20 mouse cellular contexts compared by ENCODE assay signal in the genomic region with DNA sequence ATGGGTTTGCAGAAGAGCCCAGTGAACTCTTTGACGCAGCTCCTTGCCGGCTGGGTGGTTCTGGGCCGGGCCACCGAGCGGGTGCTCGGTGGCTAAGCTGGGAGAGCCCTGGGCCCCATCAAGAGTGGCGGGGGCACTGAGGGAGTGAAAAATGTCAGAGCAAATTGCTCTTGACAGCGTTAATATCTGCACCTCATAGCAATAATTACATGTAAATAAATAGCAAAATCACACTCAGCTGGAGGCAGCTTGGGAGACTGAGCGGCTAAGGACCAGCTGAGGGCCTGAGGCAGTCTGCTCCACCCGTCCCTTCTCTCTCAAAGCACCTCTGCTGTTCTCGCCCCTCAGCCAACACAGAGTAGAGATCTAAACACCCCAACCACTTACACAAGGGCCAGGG.
DNase-seq lines count a peak whose midpoint lies in the region; ATAC-seq and TF ChIP-seq lines count a peak whose summit lies in the region.
"Had no signal": no experiment of that assay in that cellular context is flagged by ENCODE, and none has a peak within 500 bp of the region (broad histone marks: within the 10 kb centered on the region; RNA-seq: fewer than 3 reads in every experiment).

No protein-coding gene starts in this region.

- WGBS in embryonic facial prominence, embryonic 11.5 days = 49% methylated on average over 11 of the region's 11 CpGs
- 66% methylated on average over 11 of the region's 11 CpGs for WGBS in embryonic facial prominence, embryonic 10.5 days
- 73% methylated on average over 11 of the region's 11 CpGs for WGBS in hindbrain, embryonic 10.5 days
- WGBS in hindbrain, embryonic 14.5 days = 38% methylated on average over 11 of the region's 11 CpGs
- 53% methylated on average over 11 of the region's 11 CpGs for WGBS in midbrain, embryonic 13.5 days
- WGBS in midbrain, embryonic 11.5 days = 75% methylated on average over 11 of the region's 11 CpGs

- H3K27ac ChIP-seq in embryonic facial prominence, embryonic 11.5 days (replicated peaks; ENCODE audit: low read depth, low read length) = no peak overlapping the region
- no peak overlapping the region for H3K27ac ChIP-seq in embryonic facial prominence, embryonic 10.5 days (replicated peaks)
- peak overlapping the region; percentile 51; the same call in 1 of the 2 replicates for H3K27ac ChIP-seq in hindbrain, embryonic 10.5 days
- H3K27ac ChIP-seq in hindbrain, embryonic 14.5 days = no peak overlapping the region
- H3K27ac ChIP-seq in midbrain, embryonic 13.5 days = peak overlapping the region; percentile 82
- no peak overlapping the region for H3K27ac ChIP-seq in midbrain, embryonic 11.5 days (ENCODE audit: low read depth, low read length)
- H3K27ac ChIP-seq: heart, embryonic 13.5 days had no signal

- no peak for TF ChIP-seq POLR2A in brain, embryonic 14.5 days (IDR thresholded peaks at IDR 0.05; ENCODE audit: borderline replicate concordance, extremely low read depth, insufficient read depth, insufficient read length, poor library complexity, severe bottlenecking)

- H3K4me1 ChIP-seq in embryonic facial prominence, embryonic 11.5 days (ENCODE audit: control insufficient read depth, insufficient read depth, low read length) = peaks cover 6% of the 10 kb centered on the region; the same call in 1 of the 2 replicates
- H3K4me1 ChIP-seq in embryonic facial prominence, embryonic 10.5 days = peaks cover 72% of the 10 kb centered on the region
- H3K4me1 ChIP-seq in hindbrain, embryonic 10.5 days (replicated peaks) = peaks cover 69% of the 10 kb centered on the region
- H3K4me1 ChIP-seq in hindbrain, embryonic 14.5 days (replicated peaks; ENCODE audit: control insufficient read depth, insufficient read depth, low read length) = peaks cover 32% of the 10 kb centered on the region
- H3K4me1 ChIP-seq in midbrain, embryonic 13.5 days (replicated peaks) = peaks cover 89% of the 10 kb centered on the region
- peaks cover 35% of the 10 kb centered on the region for H3K4me1 ChIP-seq in midbrain, embryonic 11.5 days (ENCODE audit: control insufficient read depth, insufficient read depth, low read length)

- no peaks in the 10 kb centered on the region for H3K9me3 ChIP-seq in embryonic facial prominence, embryonic 11.5 days (replicated peaks; ENCODE audit: control insufficient read depth, low read length)
- H3K9me3 ChIP-seq in embryonic facial prominence, embryonic 10.5 days = no peaks in the 10 kb centered on the region
- H3K9me3 ChIP-seq in hindbrain, embryonic 10.5 days = no peaks in the 10 kb centered on the region
- H3K9me3 ChIP-seq in hindbrain, embryonic 14.5 days (ENCODE audit: control insufficient read depth, low read length) = no peaks in the 10 kb centered on the region
- no peaks in the 10 kb centered on the region for H3K9me3 ChIP-seq in midbrain, embryonic 13.5 days
- no peaks in the 10 kb centered on the region for H3K9me3 ChIP-seq in midbrain, embryonic 11.5 days (ENCODE audit: control insufficient read depth, low read length)
- H3K9me3 ChIP-seq: heart, embryonic 13.5 days had no signal

- peaks cover 11% of the 10 kb centered on the region; the same call in 1 of the 2 replicates for H3K27me3 ChIP-seq in embryonic facial prominence, embryonic 11.5 days (ENCODE audit: control insufficient read depth, insufficient read depth, low read length)
- peaks cover 100% of the 10 kb centered on the region for H3K27me3 ChIP-seq in embryonic facial prominence, embryonic 10.5 days (replicated peaks; ENCODE audit: low read depth, poor library complexity, severe bottlenecking)
- peaks cover 94% of the 10 kb centered on the region for H3K27me3 ChIP-seq in hindbrain, embryonic 10.5 days (ENCODE audit: insufficient read depth, poor library complexity, severe bottlenecking)
- 0 out of 2 replicates have a peak, but pooled peaks cover 6% of the 10 kb centered on the region for H3K27me3 ChIP-seq in hindbrain, embryonic 14.5 days (ENCODE audit: control insufficient read depth, insufficient read depth, low read length)
- peaks cover 20% of the 10 kb centered on the region; the same call in 1 of the 2 replicates for H3K27me3 ChIP-seq in midbrain, embryonic 13.5 days
- peaks cover 3% of the 10 kb centered on the region; the same call in 1 of the 2 replicates for H3K27me3 ChIP-seq in midbrain, embryonic 11.5 days (ENCODE audit: control insufficient read depth, insufficient read depth, low read length)

- no peak overlapping the region for H3K4me2 ChIP-seq in embryonic facial prominence, embryonic 11.5 days (ENCODE audit: low read depth, low read length)
- no peak overlapping the region for H3K4me2 ChIP-seq in hindbrain, embryonic 14.5 days (replicated peaks)
- H3K4me2 ChIP-seq in midbrain, embryonic 13.5 days (replicated peaks) = no peak overlapping the region
- no peak overlapping the region for H3K4me2 ChIP-seq in midbrain, embryonic 11.5 days
- H3K4me2 ChIP-seq: heart, embryonic 13.5 days had no signal

- no peak for ATAC-seq in embryonic facial prominence, embryonic 11.5 days (replicated peaks; ENCODE audit: insufficient number of reproducible peaks, low FRiP score, low TSS enrichment, low read depth)
- no peak for ATAC-seq in hindbrain, embryonic 14.5 days (ENCODE audit: low FRiP score)
- 0 out of 2 replicates have a peak, but pooled peaks have one; percentile 5 for ATAC-seq in midbrain, embryonic 13.5 days
- ATAC-seq in midbrain, embryonic 11.5 days (ENCODE audit: low FRiP score) = no peak
- ATAC-seq: CD4-positive, CD25-positive, alpha-beta regulatory T cell, adult 4 months; hindbrain, embryonic 16.5 days had no signal

- TF ChIP-seq CTCF in brain, embryonic 14.5 days (IDR thresholded peaks at IDR 0.05; ENCODE audit: borderline replicate concordance, extremely low read depth, insufficient read depth, insufficient read length) = no peak

- H3K9ac ChIP-seq in embryonic facial prominence, embryonic 11.5 days (replicated peaks; ENCODE audit: low read length) = no peak overlapping the region
- H3K9ac ChIP-seq in hindbrain, embryonic 14.5 days = no peak overlapping the region
- no peak overlapping the region for H3K9ac ChIP-seq in midbrain, embryonic 13.5 days (replicated peaks)
- no peak overlapping the region for H3K9ac ChIP-seq in midbrain, embryonic 11.5 days (ENCODE audit: low read length)
- H3K9ac ChIP-seq: heart, embryonic 13.5 days had no signal

- no peaks in the 10 kb centered on the region for H3K36me3 ChIP-seq in embryonic facial prominence, embryonic 11.5 days (replicated peaks; ENCODE audit: control insufficient read depth, insufficient read depth, low read depth, low read length)
- H3K36me3 ChIP-seq in embryonic facial prominence, embryonic 10.5 days (replicated peaks) = no peaks in the 10 kb centered on the region
- H3K36me3 ChIP-seq in hindbrain, embryonic 10.5 days = peaks cover 26% of the 10 kb centered on the region
- H3K36me3 ChIP-seq in hindbrain, embryonic 14.5 days (replicated peaks; ENCODE audit: control insufficient read depth, insufficient read depth) = no peaks in the 10 kb centered on the region
- H3K36me3 ChIP-seq in midbrain, embryonic 13.5 days = no peaks in the 10 kb centered on the region
- no peaks in the 10 kb centered on the region for H3K36me3 ChIP-seq in midbrain, embryonic 11.5 days (ENCODE audit: control insufficient read depth, insufficient read depth, low read length)
- H3K36me3 ChIP-seq: G1E; heart, embryonic 13.5 days had no signal

- no peak overlapping the region for H3K4me3 ChIP-seq in embryonic facial prominence, embryonic 11.5 days (ENCODE audit: low read depth, low read length)
- H3K4me3 ChIP-seq in embryonic facial prominence, embryonic 10.5 days = no peak overlapping the region
- H3K4me3 ChIP-seq in hindbrain, embryonic 10.5 days = no peak overlapping the region
- H3K4me3 ChIP-seq in hindbrain, embryonic 14.5 days (replicated peaks; ENCODE audit: low read length) = no peak overlapping the region
- H3K4me3 ChIP-seq in midbrain, embryonic 13.5 days (replicated peaks) = no peak overlapping the region
- H3K4me3 ChIP-seq in midbrain, embryonic 11.5 days (ENCODE audit: low read depth, low read length) = no peak overlapping the region
- H3K4me3 ChIP-seq: heart, embryonic 13.5 days had no signal

- peak; percentile 12 for DNase-seq in embryonic facial prominence, embryonic 11.5 days (ENCODE audit: low spot score)
- no peak for DNase-seq in embryonic facial prominence, embryonic 10.5 days (ENCODE audit: low spot score)
- DNase-seq in hindbrain, embryonic 10.5 days (ENCODE audit: low spot score) = no peak
- no peak for DNase-seq in hindbrain, embryonic 14.5 days (ENCODE audit: low spot score)
- DNase-seq in midbrain, embryonic 11.5 days (ENCODE audit: low spot score, missing footprints) = no peak
- peak; percentile 56 for DNase-seq in brain, embryonic 14.5 days (ENCODE audit: low read depth)
- DNase-seq: adrenal gland, adult 8-10 months; adrenal gland, postnatal 36 days; B cell, adult 2 months; cerebellum, adult 11 months; cerebellum, adult 9-10 months; cerebellum, postnatal 25 days; gastrocnemius, postnatal 36 days; heart, postnatal 36 days; kidney, adult 11 months had no signal

Comparison
In these comparisons a context has a peak if more than half of its experiments do, and no peak if none do; other contexts are left out.
1. DNase-seq: peak in embryonic facial prominence, embryonic 11.5 days (single experiment) and brain, embryonic 14.5 days (single experiment); none in embryonic facial prominence, embryonic 10.5 days (single experiment), hindbrain, embryonic 10.5 days (single experiment), hindbrain, embryonic 14.5 days (single experiment) and midbrain, embryonic 11.5 days (single experiment).
2. H3K27ac ChIP-seq: peak in hindbrain, embryonic 10.5 days (single experiment) and midbrain, embryonic 13.5 days (single experiment); none in embryonic facial prominence, embryonic 11.5 days (single experiment), embryonic facial prominence, embryonic 10.5 days (single experiment), hindbrain, embryonic 14.5 days (single experiment) and midbrain, embryonic 11.5 days (single experiment).